Mouse (Mus musculus): ENCODE measurements at regions not wholly inside any gene's neighbourhood (a gene's known extent, or its start where the extent isn't known, plus 50 kb on each side); places are given as distances from the start of the nearest gene placed in this dataset.

- DNase-seq (ENCODE audit: low spot score in 2 of 2): no peak
These were observed 131.0 kb upstream of the Cnr1 start for GRCm38 (mm10) chr4:33793398-33793797.

- no peak for DNase-seq (ENCODE audit: low spot score in 2 of 2)
These were observed 128.9 kb upstream of the Cnr1 start for GRCm38 (mm10) chr4:33795461-33795860.

GRCm38 (mm10) chr4:33797964-33798363 is 126.4 kb upstream of the Cnr1 start:
- no peak for DNase-seq (ENCODE audit: low spot score in 2 of 2)

- no peak for DNase-seq (ENCODE audit: low spot score in 2 of 2)
These were observed 125.7 kb upstream of the Cnr1 start for GRCm38 (mm10) chr4:33798654-33799053.

- no peak for DNase-seq (ENCODE audit: low spot score in 2 of 2)
These were observed 125.3 kb upstream of the Cnr1 start for GRCm38 (mm10) chr4:33799110-33799509.

GRCm38 (mm10) chr4:33799831-33800230 is 124.6 kb upstream of the Cnr1 start:
- no peak for DNase-seq (ENCODE audit: low spot score in 2 of 2)

GRCm38 (mm10) chr4:33812338-33812737 is 112.1 kb upstream of the Cnr1 start:
- no peak for DNase-seq (ENCODE audit: low spot score in 2 of 2)

- no peak for DNase-seq (ENCODE audit: low spot score in 2 of 2)
These were observed 100.5 kb upstream of the Cnr1 start for GRCm38 (mm10) chr4:33823850-33824249.

GRCm38 (mm10) chr4:33833134-33833533 is 91.3 kb upstream of the Cnr1 start:
- no peak for DNase-seq (ENCODE audit: low spot score in 2 of 2)

- no peak for DNase-seq (ENCODE audit: low spot score in 2 of 2)
These were observed 86.0 kb upstream of the Cnr1 start for GRCm38 (mm10) chr4:33838436-33838835.

GRCm38 (mm10) chr4:33840119-33840518 is 84.3 kb upstream of the Cnr1 start:
- DNase-seq (ENCODE audit: low spot score in 2 of 2): no peak

GRCm38 (mm10) chr4:33845611-33846395 is 78.6 kb upstream of the Cnr1 start:
- no peak for DNase-seq (ENCODE audit: low spot score in 2 of 2)

- DNase-seq (ENCODE audit: low spot score in 2 of 2): no peak
These were observed 74.1 kb upstream of the Cnr1 start for GRCm38 (mm10) chr4:33850249-33850648.

GRCm38 (mm10) chr4:33852294-33852693 is 72.1 kb upstream of the Cnr1 start:
- DNase-seq (ENCODE audit: low spot score in 2 of 2): no peak

GRCm38 (mm10) chr4:33855112-33855511 is 69.3 kb upstream of the Cnr1 start:
- DNase-seq (ENCODE audit: low spot score in 2 of 2): no peak

- no peak for DNase-seq (ENCODE audit: low spot score in 2 of 2)
These were observed 57.3 kb upstream of the Cnr1 start for GRCm38 (mm10) chr4:33867126-33867525.

- no peak for DNase-seq (ENCODE audit: low spot score in 2 of 2)
These were observed 55.1 kb upstream of the Cnr1 start for GRCm38 (mm10) chr4:33869317-33869716.

All from urinary bladder, postnatal 36 days (tissue).